Mouse (Mus musculus): ENCODE results near the gene Ghrl. TPM values are rescaled to one million over a fixed set of nuclear protein-coding genes. Genes with fewer than 3 reads are reported as not detected.

Gene Ghrl
- polyA plus RNA-seq (2015; fragmentation: Nextera tagmentation; extraction: Ambion mirVana), result 0.81 and 1.2 TPM in 2 replicates

DNA sequence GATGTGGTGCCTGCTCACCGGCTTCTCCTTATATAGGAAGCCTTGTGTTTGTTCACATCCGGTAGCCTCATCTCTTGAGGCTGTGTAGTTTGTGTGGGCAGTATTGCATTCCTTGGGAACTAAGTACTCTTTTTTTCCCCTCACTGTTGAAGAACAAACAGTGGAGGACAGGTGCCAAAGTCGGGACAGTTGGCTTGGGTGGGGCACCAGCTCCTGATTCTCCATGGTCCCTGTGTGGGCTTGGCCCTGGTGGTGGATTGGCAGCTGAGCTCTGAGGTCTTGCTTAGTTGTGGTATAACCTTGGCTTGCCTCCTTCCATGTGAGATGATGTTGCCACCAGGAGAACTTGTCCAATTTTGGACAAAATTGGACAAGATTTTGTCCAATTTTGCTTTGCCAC is at the start of gene Ghrl:
Gene Ghrl, minus strand, starts transcription at position 3 of the 400 bp plus-strand sequence.
- Histone ChIP-seq H3K9me3 (replicated peaks) (no peaks in the 10 kb centered on the region), H3K36me3 (peaks cover 94% of the 10 kb centered on the region), H3K27me3 (no peaks in the 10 kb centered on the region), H3K9ac (no peak within 1 kb of the TSS), H3K4me2 (no peak within 1 kb of the TSS), H3K4me1 (no peaks in the 10 kb centered on the region), H3K27ac (no peak within 1 kb of the TSS), H3K4me3 (replicated peaks) (no peak within 1 kb of the TSS)
- 85% methylated on average over 3 of the region's 3 CpGs for WGBS
- no peak for ATAC-seq (replicated peaks; ENCODE audit: low FRiP score)

DNA sequence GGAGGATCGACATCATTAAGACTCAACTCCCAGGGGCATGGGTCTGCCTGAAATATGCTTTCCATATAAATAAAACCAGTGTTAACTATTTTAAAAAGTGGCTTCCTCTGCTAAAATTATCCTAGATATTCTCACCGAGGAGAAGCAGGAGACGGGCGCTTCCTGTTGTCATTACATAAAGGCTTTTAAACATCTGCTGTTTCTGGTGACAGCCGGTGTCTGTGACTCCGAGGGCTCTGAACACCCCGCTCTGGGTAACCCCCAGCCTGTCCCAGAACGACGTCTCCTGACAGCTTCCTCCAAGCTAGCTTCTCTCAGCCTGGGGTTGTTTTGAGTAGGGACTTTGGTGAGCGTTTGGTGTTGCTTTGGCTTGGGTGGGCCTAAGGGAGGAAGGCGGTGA is 49.1 kb upstream of the Ghrl start:
- 52% methylated on average over 11 of the region's 11 CpGs for WGBS
- no peak for ATAC-seq (replicated peaks; ENCODE audit: low FRiP score)

DNA sequence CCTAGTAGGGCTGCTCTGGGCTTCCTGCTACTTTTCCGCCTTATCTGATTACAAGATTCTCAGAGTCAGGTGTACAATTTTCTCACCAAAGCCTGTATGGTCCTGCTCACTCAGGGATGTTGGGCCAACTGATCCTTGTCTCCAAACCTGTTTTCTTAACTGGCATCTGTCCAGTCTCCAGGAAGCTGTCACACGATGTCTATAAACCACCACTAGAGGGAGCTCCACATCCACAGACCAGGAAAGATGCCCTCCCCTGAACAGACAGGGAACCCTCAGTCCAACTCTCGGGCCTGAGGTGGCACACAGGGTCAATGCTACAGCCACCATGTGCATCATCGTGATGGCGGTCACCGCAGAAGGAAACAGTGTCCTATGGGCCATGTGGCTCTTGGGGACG is 42.0 kb upstream of the Ghrl start:
- no peak overlapping the region for H3K27ac ChIP-seq
- no peak overlapping the region for H3K4me2 ChIP-seq
- H3K4me3 ChIP-seq (replicated peaks), result no peak overlapping the region
- ATAC-seq (replicated peaks; ENCODE audit: low FRiP score), result no peak; the same call in 1 of the 2 replicates
- no peak overlapping the region for H3K9ac ChIP-seq
- no peaks in the 10 kb centered on the region for H3K36me3 ChIP-seq
- H3K9me3 ChIP-seq (replicated peaks), result no peaks in the 10 kb centered on the region
- H3K27me3 ChIP-seq, result 0 out of 2 replicates have a peak, but pooled peaks cover 4% of the 10 kb centered on the region
- H3K4me1 ChIP-seq, result no peaks in the 10 kb centered on the region
- WGBS, result 26% methylated on average over 7 of the region's 7 CpGs

More for the DNA sequence above, 49.1 kb upstream of the Ghrl start:
- no peak overlapping the region for H3K4me3 ChIP-seq (replicated peaks)
- H3K4me1 ChIP-seq, result no peaks in the 10 kb centered on the region
- no peaks in the 10 kb centered on the region for H3K36me3 ChIP-seq
- H3K27me3 ChIP-seq, result no peaks in the 10 kb centered on the region
- no peak overlapping the region for H3K27ac ChIP-seq
- H3K9me3 ChIP-seq (replicated peaks), result no peaks in the 10 kb centered on the region
- no peak overlapping the region for H3K4me2 ChIP-seq
- no peak overlapping the region for H3K9ac ChIP-seq

DNA sequence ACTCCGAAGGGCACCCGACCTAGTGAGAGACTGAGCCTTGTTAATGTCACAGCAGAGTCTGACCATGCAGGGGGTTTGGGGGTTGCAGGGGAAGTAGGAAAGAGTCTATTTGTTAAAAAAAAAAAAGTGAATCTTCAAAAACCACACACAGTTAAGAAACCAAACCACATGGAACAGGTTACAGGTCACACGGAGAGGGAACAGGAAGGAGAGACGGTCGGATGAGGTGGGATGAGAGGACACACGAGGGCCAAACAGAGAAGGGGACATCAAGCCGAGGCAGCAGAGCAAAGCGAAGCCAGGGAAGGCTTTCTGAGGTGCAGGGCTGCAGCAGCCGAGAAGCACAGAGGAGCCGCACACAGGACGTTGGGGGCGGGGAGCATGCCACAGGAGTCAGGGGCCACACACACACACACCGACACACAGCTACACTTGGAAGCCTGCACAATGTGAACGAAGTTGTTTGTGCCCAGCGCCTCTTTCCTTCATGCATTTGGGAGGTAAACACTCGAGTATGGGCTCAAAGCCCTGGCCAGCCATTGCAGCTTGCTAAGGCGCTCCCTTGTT is 29.5 kb upstream of the Ghrl start:
- no peak overlapping the region for H3K4me2 ChIP-seq

DNA sequence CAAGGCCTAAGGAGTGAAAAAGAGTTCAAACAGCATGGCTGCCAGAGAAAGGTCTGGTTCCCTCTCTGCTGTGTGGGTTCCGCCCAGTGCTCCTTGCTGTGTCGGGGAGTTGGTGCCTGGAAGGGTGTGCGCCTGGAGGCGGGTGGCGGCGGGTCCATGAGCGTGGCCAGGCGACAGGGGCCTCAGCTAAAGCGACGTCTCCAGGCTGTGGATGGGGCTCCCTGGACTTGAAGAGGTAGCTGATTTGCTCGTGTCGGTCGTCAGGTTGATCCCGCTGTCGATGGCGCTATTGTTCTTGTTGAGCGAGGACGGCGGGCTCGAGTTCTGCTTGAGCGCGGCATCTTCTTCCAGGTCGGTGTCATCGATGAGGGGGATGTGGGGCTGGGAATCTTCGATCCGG is 28.7 kb upstream of the Ghrl start:
- H3K4me1 ChIP-seq, result 0 out of 2 replicates have a peak, but pooled peaks cover 3% of the 10 kb centered on the region
- no peak overlapping the region for H3K27ac ChIP-seq
- peak overlapping the region; percentile 43 for H3K4me2 ChIP-seq
- H3K9me3 ChIP-seq (replicated peaks), result no peaks in the 10 kb centered on the region
- H3K9ac ChIP-seq, result no peak overlapping the region
- ATAC-seq (replicated peaks; ENCODE audit: low FRiP score), result no peak
- peak overlapping the region; percentile 9 for H3K4me3 ChIP-seq (replicated peaks)
- peaks cover 26% of the 10 kb centered on the region for H3K27me3 ChIP-seq
- H3K36me3 ChIP-seq, result no peaks in the 10 kb centered on the region
- 42% methylated on average over 26 of the region's 26 CpGs for WGBS

More for the DNA sequence above, 29.5 kb upstream of the Ghrl start:
- H3K27ac ChIP-seq, result no peak overlapping the region
- WGBS, result 58% methylated on average over 17 of the region's 17 CpGs
- no peaks in the 10 kb centered on the region for H3K36me3 ChIP-seq
- no peak overlapping the region for H3K4me3 ChIP-seq (replicated peaks)
- ATAC-seq (replicated peaks; ENCODE audit: low FRiP score), result no peak
- no peaks in the 10 kb centered on the region for H3K9me3 ChIP-seq (replicated peaks)
- H3K27me3 ChIP-seq, result peaks cover 26% of the 10 kb centered on the region
- H3K4me1 ChIP-seq, result 0 out of 2 replicates have a peak, but pooled peaks cover 3% of the 10 kb centered on the region
- no peak overlapping the region for H3K9ac ChIP-seq

DNA sequence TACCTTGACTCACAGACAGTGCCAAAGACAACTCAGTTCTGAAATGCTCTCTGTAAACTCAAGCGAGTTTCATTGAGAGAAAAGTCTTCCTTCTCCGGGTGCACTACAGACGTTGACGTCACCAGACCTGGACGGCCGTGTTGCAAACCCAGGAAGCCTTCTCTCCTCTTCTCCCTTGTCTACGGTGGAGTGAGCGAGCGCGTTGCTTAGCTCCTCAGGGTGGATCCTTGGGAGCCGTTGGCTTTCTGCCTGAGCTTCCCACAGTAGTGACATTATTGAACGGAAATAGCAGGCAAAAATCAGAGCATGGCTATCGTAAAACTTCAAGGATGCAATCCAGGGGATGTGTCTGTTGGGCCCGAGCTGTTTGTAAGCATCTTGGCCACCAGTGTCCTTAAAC is 27.6 kb upstream of the Ghrl start:
- no peaks in the 10 kb centered on the region for H3K9me3 ChIP-seq (replicated peaks)
- H3K27me3 ChIP-seq, result peaks cover 26% of the 10 kb centered on the region
- 84% methylated on average over 14 of the region's 14 CpGs for WGBS
- H3K27ac ChIP-seq, result no peak overlapping the region
- no peak overlapping the region for H3K9ac ChIP-seq
- 0 out of 2 replicates have a peak, but pooled peaks cover 3% of the 10 kb centered on the region for H3K4me1 ChIP-seq
- no peak overlapping the region for H3K4me2 ChIP-seq
- no peak for ATAC-seq (replicated peaks; ENCODE audit: low FRiP score)
- no peak overlapping the region for H3K4me3 ChIP-seq (replicated peaks)
- no peaks in the 10 kb centered on the region for H3K36me3 ChIP-seq

DNA sequence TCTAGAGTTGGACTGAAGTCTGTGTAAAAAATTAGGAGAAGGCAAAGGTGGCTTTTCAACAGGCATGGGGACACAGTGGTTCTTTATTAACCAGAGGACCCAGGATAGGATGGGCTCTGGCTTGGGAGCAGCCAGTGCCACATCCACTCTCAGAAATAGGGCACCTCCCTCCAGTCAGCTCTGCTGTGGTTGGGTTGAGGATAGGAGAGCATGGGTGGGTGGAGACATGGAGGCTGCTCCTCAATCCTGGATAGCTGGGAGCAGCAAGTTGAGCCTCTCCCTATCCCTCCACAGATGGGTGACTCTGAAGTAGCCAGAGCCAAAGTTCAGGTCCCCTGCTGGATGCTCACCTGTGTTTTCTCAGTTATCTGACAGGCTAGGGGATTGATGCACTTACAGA is 25.4 kb upstream of the Ghrl start:
- Histone ChIP-seq H3K27me3 (peaks cover 26% of the 10 kb centered on the region), H3K36me3 (no peaks in the 10 kb centered on the region), H3K4me3 (replicated peaks) (no peak overlapping the region), H3K27ac (no peak overlapping the region), H3K4me2 (no peak overlapping the region), H3K9ac (no peak overlapping the region), H3K9me3 (replicated peaks) (no peaks in the 10 kb centered on the region), H3K4me1 (peaks cover 6% of the 10 kb centered on the region; the same call in 1 of the 2 replicates)
- no peak for ATAC-seq (replicated peaks; ENCODE audit: low FRiP score)

DNA sequence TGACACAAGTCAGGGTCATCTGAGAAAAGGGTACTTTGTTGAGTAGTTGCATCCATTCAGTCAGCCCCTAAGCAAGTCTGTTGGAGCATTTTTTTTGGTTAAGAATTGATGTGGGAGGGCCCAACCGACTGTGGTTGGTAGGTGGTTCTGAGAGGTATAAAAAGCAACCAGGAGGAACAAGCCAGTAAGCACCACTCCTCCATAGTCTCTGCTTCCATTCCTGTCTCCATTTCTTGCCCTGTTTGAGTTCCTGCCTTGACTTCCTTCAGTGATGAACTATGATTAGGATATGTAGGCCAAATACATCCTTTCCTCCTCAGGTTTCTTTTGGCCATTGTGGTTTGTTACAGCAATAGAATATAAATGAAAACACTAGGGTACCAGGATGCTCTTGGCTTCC is 23.4 kb upstream of the Ghrl start:
- H3K4me3 ChIP-seq (replicated peaks), result no peak overlapping the region
- H3K9ac ChIP-seq, result no peak overlapping the region
- 39% methylated on average over 1 of the region's 1 CpGs for WGBS

DNA sequence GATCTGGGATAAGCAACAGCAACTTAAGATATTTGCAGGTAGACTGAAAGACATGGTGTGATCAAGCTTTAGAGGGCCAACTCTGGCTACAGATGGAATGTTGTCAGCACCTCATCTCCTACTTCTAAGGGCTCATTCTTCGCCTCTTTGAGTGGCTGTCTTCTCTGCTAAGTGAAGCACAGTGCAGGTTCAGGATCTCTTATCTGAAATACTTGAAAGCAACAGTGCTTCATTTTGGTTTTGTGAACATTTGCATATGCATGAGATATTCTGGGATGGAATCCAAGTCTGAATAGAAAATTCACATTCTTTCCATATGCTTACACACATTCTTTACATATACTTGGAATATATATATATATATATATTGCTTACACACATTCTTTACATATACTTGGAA is 22.6 kb upstream of the Ghrl start:
- no peak for ATAC-seq (replicated peaks; ENCODE audit: low FRiP score)
- H3K27ac ChIP-seq, result no peak overlapping the region
- H3K27me3 ChIP-seq, result 0 out of 2 replicates have a peak, but pooled peaks cover 6% of the 10 kb centered on the region
- H3K9me3 ChIP-seq (replicated peaks), result no peaks in the 10 kb centered on the region
- H3K4me1 ChIP-seq, result peaks cover 14% of the 10 kb centered on the region
- 74% methylated on average over 1 of the region's 1 CpGs for whole genome bisulfite sequencing
- no peak overlapping the region for H3K4me2 ChIP-seq
- H3K36me3 ChIP-seq, result peaks cover 11% of the 10 kb centered on the region
- H3K9ac ChIP-seq, result no peak overlapping the region
- no peak overlapping the region for H3K4me3 ChIP-seq (replicated peaks)

More for the DNA sequence above, 23.4 kb upstream of the Ghrl start:
- Histone ChIP-seq H3K27me3 (0 out of 2 replicates have a peak, but pooled peaks cover 8% of the 10 kb centered on the region), H3K4me2 (no peak overlapping the region), H3K27ac (no peak overlapping the region), H3K36me3 (peaks cover 3% of the 10 kb centered on the region; the same call in 1 of the 2 replicates), H3K9me3 (replicated peaks) (no peaks in the 10 kb centered on the region), H3K4me1 (peaks cover 14% of the 10 kb centered on the region)
- ATAC-seq (replicated peaks; ENCODE audit: low FRiP score), result no peak

DNA sequence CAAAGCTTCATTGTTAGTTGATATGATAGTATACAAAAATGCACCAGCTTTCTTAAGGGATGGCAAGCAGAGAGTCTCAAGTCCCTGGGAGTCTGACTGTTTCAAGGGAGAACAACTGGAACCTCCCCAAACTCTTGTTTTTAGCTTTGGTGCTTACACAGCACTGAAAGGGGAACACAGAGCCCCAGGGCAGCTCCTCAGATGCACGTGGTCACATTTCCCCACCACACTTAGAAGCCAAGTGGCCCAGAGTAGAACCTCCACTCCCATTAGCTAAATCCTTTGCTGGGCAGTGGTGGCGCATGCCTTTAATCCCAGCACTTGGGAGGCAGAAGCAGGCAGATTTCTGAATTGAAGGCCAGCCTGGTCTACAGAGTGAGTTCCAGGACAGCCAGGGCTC is 21.7 kb upstream of the Ghrl start:
- ATAC-seq (replicated peaks; ENCODE audit: low FRiP score), result no peak

DNA sequence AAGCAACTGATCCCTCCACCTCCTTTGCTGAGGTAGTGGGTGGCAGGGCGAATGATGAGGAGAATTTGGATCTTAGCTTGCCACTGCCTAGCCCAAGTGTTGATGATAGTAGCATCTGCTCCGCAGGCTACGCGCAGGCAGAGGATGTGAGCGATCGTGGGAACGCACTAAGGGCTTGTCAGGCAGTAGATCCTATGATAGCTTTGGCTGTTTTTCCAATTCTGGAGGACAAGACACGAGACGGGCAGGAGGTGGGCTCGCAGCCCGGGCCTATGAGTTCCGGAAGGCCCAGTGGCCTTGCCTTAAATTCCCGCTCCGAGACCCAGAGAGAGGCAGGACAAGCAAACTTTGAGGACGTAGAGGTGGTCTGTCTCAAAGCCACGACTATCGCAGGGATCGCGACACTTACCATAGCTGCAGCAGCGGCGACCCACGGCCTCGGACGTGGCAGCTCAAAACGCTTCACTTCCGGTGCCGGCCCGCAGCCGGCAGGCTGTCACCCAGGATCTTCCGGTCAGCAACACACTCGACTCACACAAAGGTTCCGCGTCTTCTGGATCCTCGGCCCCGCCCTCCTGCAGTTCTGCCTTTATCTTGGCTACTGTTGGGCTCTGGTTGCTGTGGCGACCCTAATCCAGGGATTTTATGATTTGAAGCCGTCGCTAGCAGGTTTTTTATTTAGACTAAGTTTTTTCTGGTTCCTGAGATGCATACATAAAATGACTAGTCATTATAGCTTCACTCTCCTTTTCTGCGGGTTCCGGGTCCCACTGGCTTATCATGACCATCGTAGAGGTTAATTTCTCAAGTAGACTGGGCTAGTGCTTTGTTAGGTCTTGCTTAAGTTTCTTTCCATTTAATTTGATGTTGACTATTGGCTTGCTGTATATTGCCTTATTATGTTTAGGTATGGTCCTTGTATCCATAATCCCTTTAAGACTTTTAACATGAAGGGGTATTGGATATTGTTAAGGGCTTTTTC is 20.8 kb upstream of the Ghrl start, which contains the start of gene Sec13:
Gene Sec13, minus strand, starts transcription at position 508 of the 982 bp plus-strand sequence.
- 7% methylated on average over 41 of the region's 41 CpGs for WGBS
- H3K27ac ChIP-seq, result peak within 1 kb of the TSS; percentile 72; the same call in 1 of the 2 replicates
- peaks cover 14% of the 10 kb centered on the region for H3K4me1 ChIP-seq
- H3K36me3 ChIP-seq, result peaks cover 27% of the 10 kb centered on the region
- H3K27me3 ChIP-seq, result no peaks in the 10 kb centered on the region
- H3K9me3 ChIP-seq (replicated peaks), result no peaks in the 10 kb centered on the region
- peak within 1 kb of the TSS; percentile 93 for H3K4me3 ChIP-seq (replicated peaks)
- H3K9ac ChIP-seq, result peak within 1 kb of the TSS; percentile 87
- H3K4me2 ChIP-seq, result peak within 1 kb of the TSS; percentile 82
- peak; percentile 69 for ATAC-seq (replicated peaks; ENCODE audit: low FRiP score)

More for the DNA sequence above, 21.7 kb upstream of the Ghrl start:
- no peak overlapping the region for H3K4me3 ChIP-seq (replicated peaks)
- H3K27ac ChIP-seq, result no peak overlapping the region
- H3K9ac ChIP-seq, result no peak overlapping the region
- H3K4me1 ChIP-seq, result peaks cover 14% of the 10 kb centered on the region
- WGBS, result 73% methylated on average over 2 of the region's 2 CpGs
- H3K36me3 ChIP-seq, result peaks cover 18% of the 10 kb centered on the region
- no peak overlapping the region for H3K4me2 ChIP-seq
- 0 out of 2 replicates have a peak, but pooled peaks cover 5% of the 10 kb centered on the region for H3K27me3 ChIP-seq
- H3K9me3 ChIP-seq (replicated peaks), result no peaks in the 10 kb centered on the region

Data from kidney, embryonic 15.5 days (tissue).